Mouse (Mus musculus): ENCODE measurements around the gene Bnipl. TPM values are rescaled to one million over a fixed set of nuclear protein-coding genes. Genes with fewer than 3 reads are reported as not detected.

The Bnipl gene
- polyA plus RNA-seq (2015; fragmentation: Illumina TruSeq; extraction: RNeasy Lipid Tissue Mini Kit (QIAGEN cat#74804); ENCODE audit: insufficient read depth, low read depth, low replicate concordance) = not detected

DNA sequence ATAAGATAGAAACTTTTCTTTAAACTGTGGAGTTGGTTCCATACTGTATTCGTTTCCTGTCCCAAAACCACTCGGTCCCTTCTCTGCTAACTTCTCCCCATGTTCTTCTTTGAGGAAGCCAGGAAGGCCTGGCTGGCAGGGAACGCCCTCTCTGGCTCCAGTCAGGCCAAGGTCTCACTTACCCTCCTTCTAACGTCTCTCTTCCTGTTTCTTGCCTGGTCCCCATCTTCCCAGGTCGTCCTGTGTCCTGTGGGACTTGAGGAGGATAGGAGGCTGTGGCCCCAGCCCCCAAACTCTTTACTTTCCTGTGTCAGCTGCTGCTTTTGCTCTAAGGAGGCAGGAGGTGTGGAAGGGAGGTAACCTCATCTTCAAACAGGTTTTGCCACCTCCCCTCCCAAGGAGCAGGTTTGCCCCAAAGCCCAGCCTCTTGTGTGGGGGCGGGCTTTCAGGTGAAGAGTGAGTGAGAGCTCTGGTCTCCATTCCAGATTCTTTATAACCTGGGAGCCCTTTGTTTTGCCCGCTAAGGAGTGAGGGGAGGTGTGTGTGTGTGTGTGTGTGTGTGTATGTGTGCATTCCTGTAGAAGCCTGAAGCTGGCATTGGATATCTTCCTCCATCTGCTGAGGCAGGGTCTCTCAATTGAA lies at the start of gene Bnipl:
Gene Bnipl (minus strand): TSS at position 411 of the 642 bp plus-strand sequence.

DNA sequence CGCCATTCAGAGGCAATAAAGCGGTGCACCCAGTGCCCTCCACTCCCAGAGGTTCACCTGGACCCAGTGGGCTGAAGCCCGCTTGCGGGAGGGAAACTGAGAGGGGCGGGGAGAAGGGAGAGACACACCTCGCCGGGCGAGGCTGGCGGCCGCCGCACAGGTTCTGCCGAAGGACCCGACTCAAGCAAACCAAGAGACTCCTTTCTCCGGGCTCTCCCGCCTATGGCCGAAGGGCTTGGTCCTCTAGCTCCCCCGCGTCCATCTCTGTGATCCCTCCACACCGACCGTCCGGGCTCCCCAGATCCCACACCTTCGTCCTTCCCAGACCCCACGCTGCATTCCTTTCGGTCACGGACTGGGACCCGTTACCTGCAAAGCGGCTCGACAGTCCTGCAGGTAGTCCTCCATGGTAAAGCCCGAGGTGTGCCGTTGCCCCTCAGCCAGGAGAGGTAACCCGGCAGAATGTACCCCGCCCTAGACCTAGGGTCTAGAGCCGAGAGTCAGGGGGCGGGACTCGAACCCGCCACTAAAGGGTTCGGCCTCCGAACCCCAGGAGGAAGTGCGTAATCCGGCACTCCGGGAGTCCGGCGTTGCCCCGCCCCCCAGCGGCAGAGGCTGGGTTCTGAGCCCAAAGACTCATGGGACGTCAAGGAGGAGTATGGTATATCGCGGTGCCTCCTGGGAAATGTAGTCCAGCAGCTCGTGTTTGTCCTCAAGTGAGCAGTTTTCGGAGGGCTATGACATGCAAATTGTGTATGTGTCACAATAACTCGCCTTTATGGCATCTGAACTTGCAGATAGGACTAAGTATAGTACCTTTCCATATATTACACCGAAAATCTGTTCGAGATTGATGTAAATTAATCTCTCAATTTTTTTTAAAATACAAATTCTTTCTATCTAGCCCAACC lies 30.5 kb upstream of the Bnipl start, which contains the start of the genes Mindy1 and Prune1:
Gene Mindy1 (plus strand): TSS at position 130 of the 911 bp plus-strand sequence.
Gene Prune1 (minus strand): TSS at position 861 of the 911 bp plus-strand sequence.

DNA sequence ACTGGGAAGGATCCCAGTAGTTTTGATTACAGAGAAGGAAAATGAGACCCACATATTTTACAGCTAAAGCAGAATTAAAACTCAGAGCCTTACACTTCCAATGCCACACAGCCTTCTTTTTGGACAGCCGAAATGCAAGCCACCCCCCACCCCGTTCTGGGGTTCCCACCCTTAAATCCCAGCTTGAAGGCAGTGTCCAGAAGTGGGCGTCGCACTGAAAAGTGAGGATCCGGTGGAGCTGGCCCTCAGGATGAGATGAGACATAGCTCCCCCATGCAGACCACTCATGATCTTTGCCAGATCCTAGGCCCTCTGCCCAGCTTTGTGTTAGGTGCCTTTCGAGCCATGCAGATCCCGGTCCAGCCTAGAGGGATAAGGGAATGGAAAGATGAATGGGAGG lies 9.5 kb downstream of the Bnipl start, which contains the start of gene Gm128:
Gene Gm128 (minus strand): TSS at position 101 of the 400 bp plus-strand sequence.

DNA sequence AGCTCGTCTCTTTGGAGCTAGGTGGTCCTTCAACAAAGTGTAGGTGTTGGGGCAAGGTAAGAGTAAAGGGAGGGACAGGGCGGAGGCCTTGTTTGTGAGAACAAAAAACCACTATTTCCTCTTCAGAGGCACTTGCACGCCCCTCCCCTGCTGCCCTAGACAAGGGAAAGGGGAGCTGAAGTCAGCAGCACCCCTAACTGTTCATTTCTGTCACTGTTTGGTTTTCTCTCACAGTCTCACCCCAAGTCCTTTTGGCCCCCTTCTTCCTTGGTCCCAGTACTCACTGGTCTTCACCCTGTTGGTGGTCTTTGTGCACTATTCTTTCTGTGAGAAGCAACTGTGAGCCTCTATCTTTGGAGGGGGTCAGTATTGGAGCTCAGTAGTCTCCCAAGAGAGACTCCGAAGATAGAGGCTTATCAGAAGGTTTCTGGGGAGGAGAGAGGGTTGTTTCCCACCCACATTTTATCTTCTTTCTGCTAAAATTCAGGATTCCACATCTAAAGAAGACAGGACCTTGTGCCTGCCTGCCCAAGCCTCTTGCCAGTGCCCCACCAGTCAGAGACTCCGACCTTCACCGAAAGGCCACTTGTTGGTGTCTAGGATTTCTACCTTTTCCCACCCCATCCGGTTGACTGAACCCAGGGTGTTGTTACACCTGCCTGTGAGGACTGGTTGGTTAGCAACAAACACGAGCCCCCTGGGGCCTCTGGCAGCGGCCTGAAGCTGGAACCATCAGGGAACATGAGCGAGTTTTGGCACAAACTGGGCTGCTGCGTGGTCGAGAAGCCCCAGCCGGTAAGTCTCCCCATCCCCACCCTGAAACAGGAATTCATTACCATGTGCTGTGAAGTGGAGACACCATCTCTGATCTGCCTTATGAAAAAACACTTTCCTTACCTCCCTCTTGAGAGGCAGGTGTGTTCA lies 19.4 kb downstream of the Bnipl start, which contains the start of gene Mllt11:
Gene Mllt11 (minus strand): TSS at position 874 of the 924 bp plus-strand sequence.

DNA sequence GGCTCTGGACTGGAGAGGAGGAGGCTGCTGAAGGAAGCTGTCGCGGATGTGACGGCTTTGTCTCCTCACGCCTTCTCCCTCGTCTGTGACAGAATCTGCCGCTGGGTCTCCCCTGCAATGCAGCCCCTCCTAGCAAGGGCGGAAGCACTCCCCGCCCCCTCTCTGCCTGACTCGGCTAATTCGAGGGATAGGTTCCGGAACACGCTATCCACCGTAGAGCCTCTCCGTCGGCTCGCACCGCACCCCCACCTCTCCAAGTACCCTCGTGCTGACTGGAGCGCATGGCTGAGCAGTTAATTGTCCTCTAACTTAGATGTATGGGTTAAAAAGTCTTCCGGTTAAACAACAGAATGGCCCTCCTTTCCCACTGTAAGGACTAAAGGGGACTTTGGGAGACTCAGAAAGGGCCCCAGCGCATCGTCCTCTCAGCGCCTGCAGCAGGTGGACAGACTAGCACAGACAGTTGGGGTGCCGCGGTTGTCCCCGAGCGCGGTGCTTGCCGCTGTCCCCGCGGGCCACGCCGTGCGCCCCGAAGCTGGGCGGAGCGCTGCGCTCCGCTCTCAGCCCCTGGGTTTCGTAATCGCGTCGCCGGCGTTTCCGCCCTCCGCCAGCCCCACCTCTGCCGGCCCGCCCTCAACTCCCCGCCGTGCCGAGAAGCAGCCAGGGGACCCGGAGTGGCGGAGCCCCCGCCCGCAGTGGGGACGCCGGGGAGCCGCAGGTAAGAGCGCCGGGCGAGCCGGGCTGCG lies 22.7 kb downstream of the Bnipl start, which contains the start of gene Cdc42se1:
Gene Cdc42se1 (plus strand): TSS at position 585 of the 746 bp plus-strand sequence.

DNA sequence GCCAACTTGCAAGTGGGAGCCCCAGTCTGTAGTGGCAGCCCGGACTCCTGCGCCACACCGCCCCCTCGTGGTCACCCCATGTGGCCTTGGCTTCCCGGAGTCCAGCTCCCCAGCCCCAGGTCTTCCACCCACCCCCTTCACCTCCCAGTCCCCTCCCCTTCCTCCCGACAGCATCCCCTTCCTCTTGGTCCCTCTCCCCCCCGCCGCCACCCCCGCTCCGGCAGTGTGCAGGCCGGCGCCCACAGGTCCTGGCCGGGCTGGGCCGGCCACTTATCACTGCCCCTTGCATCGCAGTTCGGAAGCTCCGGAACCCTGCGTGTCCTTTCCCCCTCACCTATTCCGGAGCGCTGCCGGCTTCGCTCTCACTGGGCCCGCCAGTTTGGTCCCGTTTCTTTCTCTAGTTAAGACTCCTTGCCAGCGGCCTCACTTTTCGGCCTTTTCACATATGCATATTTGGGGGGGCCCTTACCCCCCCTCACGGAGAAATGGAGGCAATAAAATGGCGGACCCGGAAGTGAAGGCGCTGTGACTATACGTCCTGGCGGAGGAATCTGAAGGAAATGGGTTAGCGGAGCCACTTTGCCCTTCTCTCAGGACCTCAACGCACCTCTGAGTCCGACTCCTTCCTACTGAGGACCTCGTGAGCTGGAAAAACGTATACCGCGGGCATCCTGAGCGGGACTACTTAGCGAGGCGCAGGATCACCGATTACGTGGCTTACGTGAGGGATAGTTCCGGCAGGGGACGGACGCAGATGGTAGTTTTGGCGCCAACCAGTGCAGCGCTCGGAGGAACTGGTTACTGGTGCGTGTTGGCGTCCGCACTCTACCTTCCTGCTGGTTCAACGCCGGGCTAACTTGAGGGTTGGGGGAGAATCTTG lies 33.5 kb downstream of the Bnipl start, which contains the start of gene Gabpb2:
Gene Gabpb2 (minus strand): TSS at position 662 of the 880 bp plus-strand sequence.

Other genes with a start within 250 kb of the Bnipl start
- 7.0 TPM for gene Zfp687, start 235.7 kb downstream of the Bnipl start, polyA plus RNA-seq (2015; fragmentation: Illumina TruSeq; extraction: RNeasy Lipid Tissue Mini Kit (QIAGEN cat#74804); ENCODE audit: insufficient read depth, low read depth, low replicate concordance)
- 40.1 TPM for gene Psmd4, start 208.6 kb downstream of the Bnipl start, polyA plus RNA-seq (2015; fragmentation: Illumina TruSeq; extraction: RNeasy Lipid Tissue Mini Kit (QIAGEN cat#74804); ENCODE audit: insufficient read depth, low read depth, low replicate concordance)
- gene Pip5k1a, start 144.3 kb downstream of the Bnipl start, polyA plus RNA-seq (2015; fragmentation: Illumina TruSeq; extraction: RNeasy Lipid Tissue Mini Kit (QIAGEN cat#74804); ENCODE audit: insufficient read depth, low read depth, low replicate concordance) = 4.5 TPM
- 9.9 TPM for gene Vps72, start 140.2 kb downstream of the Bnipl start, polyA plus RNA-seq (2015; fragmentation: Illumina TruSeq; extraction: RNeasy Lipid Tissue Mini Kit (QIAGEN cat#74804); ENCODE audit: insufficient read depth, low read depth, low replicate concordance)
- not detected for gene Tmod4, start 126.7 kb downstream of the Bnipl start, polyA plus RNA-seq (2015; fragmentation: Illumina TruSeq; extraction: RNeasy Lipid Tissue Mini Kit (QIAGEN cat#74804); ENCODE audit: insufficient read depth, low read depth, low replicate concordance)
- gene Scnm1, start 117.2 kb downstream of the Bnipl start, polyA plus RNA-seq (2015; fragmentation: Illumina TruSeq; extraction: RNeasy Lipid Tissue Mini Kit (QIAGEN cat#74804); ENCODE audit: insufficient read depth, low read depth, low replicate concordance) = 14.9 TPM
- gene Lysmd1, start 117.1 kb downstream of the Bnipl start, polyA plus RNA-seq (2015; fragmentation: Illumina TruSeq; extraction: RNeasy Lipid Tissue Mini Kit (QIAGEN cat#74804); ENCODE audit: insufficient read depth, low read depth, low replicate concordance) = 1.8 TPM
- gene Tnfaip8l2, start 108.8 kb downstream of the Bnipl start, polyA plus RNA-seq (2015; fragmentation: Illumina TruSeq; extraction: RNeasy Lipid Tissue Mini Kit (QIAGEN cat#74804); ENCODE audit: insufficient read depth, low read depth, low replicate concordance) = 2.8 TPM
- gene Sema6c, start 90.7 kb downstream of the Bnipl start, polyA plus RNA-seq (2015; fragmentation: Illumina TruSeq; extraction: RNeasy Lipid Tissue Mini Kit (QIAGEN cat#74804); ENCODE audit: insufficient read depth, low read depth, low replicate concordance) = 4.6 TPM
- 5.2 TPM for gene Gabpb2, start 33.3 kb downstream of the Bnipl start, polyA plus RNA-seq (2015; fragmentation: Illumina TruSeq; extraction: RNeasy Lipid Tissue Mini Kit (QIAGEN cat#74804); ENCODE audit: insufficient read depth, low read depth, low replicate concordance)
- gene Cdc42se1, start 22.5 kb downstream of the Bnipl start, polyA plus RNA-seq (2015; fragmentation: Illumina TruSeq; extraction: RNeasy Lipid Tissue Mini Kit (QIAGEN cat#74804); ENCODE audit: insufficient read depth, low read depth, low replicate concordance) = 15.7 TPM
- gene Mllt11, start 19.0 kb downstream of the Bnipl start, polyA plus RNA-seq (2015; fragmentation: Illumina TruSeq; extraction: RNeasy Lipid Tissue Mini Kit (QIAGEN cat#74804); ENCODE audit: insufficient read depth, low read depth, low replicate concordance) = 5.8 TPM
- gene Gm128, start 9.6 kb downstream of the Bnipl start, polyA plus RNA-seq (2015; fragmentation: Illumina TruSeq; extraction: RNeasy Lipid Tissue Mini Kit (QIAGEN cat#74804); ENCODE audit: insufficient read depth, low read depth, low replicate concordance) = not detected
- 27.6 TPM for gene Mindy1, start 30.2 kb upstream of the Bnipl start, polyA plus RNA-seq (2015; fragmentation: Illumina TruSeq; extraction: RNeasy Lipid Tissue Mini Kit (QIAGEN cat#74804); ENCODE audit: insufficient read depth, low read depth, low replicate concordance)
- 2.3 TPM for gene Prune1, start 30.9 kb upstream of the Bnipl start, polyA plus RNA-seq (2015; fragmentation: Illumina TruSeq; extraction: RNeasy Lipid Tissue Mini Kit (QIAGEN cat#74804); ENCODE audit: insufficient read depth, low read depth, low replicate concordance)
- gene Anxa9, start 56.0 kb upstream of the Bnipl start, polyA plus RNA-seq (2015; fragmentation: Illumina TruSeq; extraction: RNeasy Lipid Tissue Mini Kit (QIAGEN cat#74804); ENCODE audit: insufficient read depth, low read depth, low replicate concordance) = 2.8 TPM
- 33.2 TPM for gene Cers2, start 63.6 kb upstream of the Bnipl start, polyA plus RNA-seq (2015; fragmentation: Illumina TruSeq; extraction: RNeasy Lipid Tissue Mini Kit (QIAGEN cat#74804); ENCODE audit: insufficient read depth, low read depth, low replicate concordance)
- 10.3 TPM for gene Setdb1, start 106.0 kb upstream of the Bnipl start, polyA plus RNA-seq (2015; fragmentation: Illumina TruSeq; extraction: RNeasy Lipid Tissue Mini Kit (QIAGEN cat#74804); ENCODE audit: insufficient read depth, low read depth, low replicate concordance)
- gene 4930558C23Rik, start 151.6 kb upstream of the Bnipl start, polyA plus RNA-seq (2015; fragmentation: Illumina TruSeq; extraction: RNeasy Lipid Tissue Mini Kit (QIAGEN cat#74804); ENCODE audit: insufficient read depth, low read depth, low replicate concordance) = not detected
- 9.4 TPM for gene Arnt, start 183.2 kb upstream of the Bnipl start, polyA plus RNA-seq (2015; fragmentation: Illumina TruSeq; extraction: RNeasy Lipid Tissue Mini Kit (QIAGEN cat#74804); ENCODE audit: insufficient read depth, low read depth, low replicate concordance)
- 3.1 TPM for gene Ctsk, start 248.1 kb upstream of the Bnipl start, polyA plus RNA-seq (2015; fragmentation: Illumina TruSeq; extraction: RNeasy Lipid Tissue Mini Kit (QIAGEN cat#74804); ENCODE audit: insufficient read depth, low read depth, low replicate concordance)

Data from pancreas, adult 10 weeks (tissue).